Mouse (Mus musculus) adrenal gland, postnatal 4 days (tissue): ENCODE results near the gene Gtpbp2. TPM values are rescaled to one million over a fixed set of nuclear protein-coding genes. Genes with fewer than 3 reads are reported as not detected.

ENCODE experiments used
- DNase-seq, 2 experiments: peaks; one replicate each; pipeline ENCODE4 v3.0.0; 2021 to 2022; ENCODE audit warnings: low spot score in 2 of 2, mixed read lengths in 2 of 2
- total RNA-seq, 2 experiments: library from RNA; stranded (reverse); gene quantifications; 2 replicates each; pipeline ENCODE4 v1.2.3; 2021

Gtpbp2 gene
- total RNA-seq, 2 experiments from 2014 or later: 101 to 116 TPM

GRCm38 (mm10) chr17:46152847-46153782, 7.7 kb upstream of the Gtpbp2 start, which contains the start of gene Mad2l1bp:
Gene Mad2l1bp (minus strand): TSS chr17:46153553.
- peak; percentile 64 to 73 for DNase-seq

- no peak for DNase-seq
Observed at GRCm38 (mm10) chr17:46154336-46154735, 6.5 kb upstream of the Gtpbp2 start.

- DNase-seq: no peak
Observed at GRCm38 (mm10) chr17:46156680-46157079, 4.2 kb upstream of the Gtpbp2 start.

GRCm38 (mm10) chr17:46157131-46157530, 3.7 kb upstream of the Gtpbp2 start:
- DNase-seq: no peak

- DNase-seq: no peak
Observed at GRCm38 (mm10) chr17:46159236-46159635, 1.6 kb upstream of the Gtpbp2 start.

- DNase-seq: peak; percentile 67 to 90
Observed at GRCm38 (mm10) chr17:46160090-46160662, 656 bp upstream of the Gtpbp2 start.

- no peak for DNase-seq
Observed at GRCm38 (mm10) chr17:46161179-46161578, 347 bp downstream of the Gtpbp2 start.

- DNase-seq: no peak
Observed at GRCm38 (mm10) chr17:46161710-46162109, 878 bp downstream of the Gtpbp2 start.

GRCm38 (mm10) chr17:46162551-46162950, 1.7 kb downstream of the Gtpbp2 start:
- no peak for DNase-seq

- DNase-seq: no peak
Observed at GRCm38 (mm10) chr17:46162951-46163421, 2.2 kb downstream of the Gtpbp2 start.

GRCm38 (mm10) chr17:46164301-46164700, 3.5 kb downstream of the Gtpbp2 start:
- no peak for DNase-seq

GRCm38 (mm10) chr17:46164791-46165190, 4.0 kb downstream of the Gtpbp2 start:
- no peak for DNase-seq

GRCm38 (mm10) chr17:46165460-46165859, 4.6 kb downstream of the Gtpbp2 start:
- DNase-seq: no peak

GRCm38 (mm10) chr17:46166270-46166669, 5.4 kb downstream of the Gtpbp2 start:
- no peak for DNase-seq

- DNase-seq: no peak
Observed at GRCm38 (mm10) chr17:46167014-46167413, 6.2 kb downstream of the Gtpbp2 start.

- DNase-seq: no peak
Observed at GRCm38 (mm10) chr17:46168318-46168717, 7.5 kb downstream of the Gtpbp2 start.

- DNase-seq: no peak
Observed at GRCm38 (mm10) chr17:46168768-46169167, 7.9 kb downstream of the Gtpbp2 start.

- DNase-seq: no peak
Observed at GRCm38 (mm10) chr17:46170538-46170937, 9.7 kb downstream of the Gtpbp2 start.

- no peak for DNase-seq
Observed at GRCm38 (mm10) chr17:46182273-46182672, 21.4 kb downstream of the Gtpbp2 start.

GRCm38 (mm10) chr17:46188829-46189228, 28.0 kb downstream of the Gtpbp2 start:
- DNase-seq: no peak

- DNase-seq: no peak
Observed at GRCm38 (mm10) chr17:46201151-46201550, 40.3 kb downstream of the Gtpbp2 start.

GRCm38 (mm10) chr17:46202421-46203071, 41.7 kb downstream of the Gtpbp2 start, which contains the start of the genes Polh and Xpo5:
Gene Polh (minus strand): TSS chr17:46202645.
Gene Xpo5 (plus strand): TSS chr17:46202782.
- peak; percentile 84 for DNase-seq
